ENCODE assay signal across 8 mouse cellular contexts in genomic region chr2:161177355-161178021, GRCm38 (mm10).
A peak's percentile ranks its signal among the peaks of the same experiment; 100 is the strongest.
DNase-seq lines count a peak whose midpoint lies in the region; ATAC-seq lines count a peak whose summit lies in the region.

No protein-coding gene starts in this region.

- H3K9me3 ChIP-seq in intestine, embryonic 15.5 days, result no peaks in the 10 kb centered on the region

- peak; percentile 53 for DNase-seq in adrenal gland, adult 8-10 months
- peak; percentile 50 for DNase-seq in embryo, embryonic 11.5 days (ENCODE audit: low read depth, low spot score)
- DNase-seq in gonadal fat pad, adult 2 months (ENCODE audit: low read depth), result peak; percentile 9
- peak; percentile 82 to 84 for DNase-seq in left cerebral cortex, postnatal 10 days (ENCODE audit: extremely low spot score in 1 of 2, low spot score in 2 of 2)
- peak; percentile 80 for DNase-seq in right cerebral cortex, postnatal 25 days
- no peak for DNase-seq in MN1 (ENCODE audit: low spot score)

- peak overlapping the region; percentile 42 for H3K4me3 ChIP-seq in intestine, embryonic 15.5 days (replicated peaks)

- no peak overlapping the region for H3K27ac ChIP-seq in intestine, embryonic 15.5 days

- 3% methylated on average over 20 of the region's 20 CpGs for WGBS in intestine, embryonic 15.5 days

- no peaks in the 10 kb centered on the region for H3K36me3 ChIP-seq in intestine, embryonic 15.5 days

- peak; percentile 86 for ATAC-seq in intestine, embryonic 15.5 days
- ATAC-seq in megakaryocyte progenitor cell, adult 5-6 weeks (replicated peaks; ENCODE audit: poor library complexity), result peak; percentile 85

- intact Hi-C loops in left cerebral cortex, postnatal 10 days (cut with DNase I), result loop anchor here (5.0 kb wide), 1 partner anchor 65 kb away; no protein-coding TSS in a partner anchor

- peak overlapping the region; percentile 61 for H3K4me2 ChIP-seq in intestine, embryonic 15.5 days (replicated peaks)

- H3K9ac ChIP-seq in intestine, embryonic 15.5 days, result no peak overlapping the region

- H3K4me1 ChIP-seq in intestine, embryonic 15.5 days (replicated peaks), result 0 out of 2 replicates have a peak, but pooled peaks cover 3% of the 10 kb centered on the region

- H3K27me3 ChIP-seq in intestine, embryonic 15.5 days (replicated peaks), result no peaks in the 10 kb centered on the region
